ENCODE assay signal across 12 mouse cellular contexts in genomic region chr1:172308409-172308808, GRCm38 (mm10). TPM values are rescaled to one million over a fixed set of nuclear protein-coding genes. Genes with fewer than 3 reads are reported as not detected.
DNase-seq lines count a peak whose midpoint lies in the region; ATAC-seq lines count a peak whose summit lies in the region.
"Had no signal": no experiment of that assay in that cellular context is flagged by ENCODE, and none has a peak within 500 bp of the region (broad histone marks: within the 10 kb centered on the region; RNA-seq: fewer than 3 reads in every experiment).

No protein-coding gene starts in this region.

- intact Hi-C loops in heart, postnatal 10 days (cut with DNase I), result loop anchor here (5.0 kb wide), 1 partner anchor 61 kb away; no protein-coding TSS in a partner anchor
- intact Hi-C loops in left cerebral cortex, postnatal 36 days (cut with DNase I), result no loop called here

- WGBS in intestine, embryonic 15.5 days, result 100% methylated on average over 1 of the region's 1 CpGs
- 86% methylated on average over 1 of the region's 1 CpGs for WGBS in intestine, embryonic 16.5 days
- 92% methylated on average over 1 of the region's 1 CpGs for WGBS in embryonic facial prominence, embryonic 11.5 days
- WGBS in forebrain, embryonic 14.5 days, result 100% methylated on average over 1 of the region's 1 CpGs
- WGBS in liver, embryonic 12.5 days (ENCODE audit: insufficient replicate concordance), result 63% methylated on average over 1 of the region's 1 CpGs

- 0 out of 2 replicates have a peak overlapping the region, but pooled peaks have one; percentile 17 for H3K27ac ChIP-seq in intestine, embryonic 15.5 days
- H3K27ac ChIP-seq in intestine, embryonic 16.5 days (ENCODE audit: low read length), result no peak overlapping the region
- no peak overlapping the region for H3K27ac ChIP-seq in embryonic facial prominence, embryonic 11.5 days (replicated peaks; ENCODE audit: low read depth, low read length)
- H3K27ac ChIP-seq in forebrain, embryonic 14.5 days (ENCODE audit: low read depth, low read length), result peak overlapping the region; percentile 48; the same call in 1 of the 2 replicates
- H3K27ac ChIP-seq in liver, embryonic 12.5 days, result peak overlapping the region; percentile 40; the same call in 1 of the 2 replicates

- H3K9me3 ChIP-seq in intestine, embryonic 15.5 days, result no peaks in the 10 kb centered on the region
- H3K9me3 ChIP-seq in intestine, embryonic 16.5 days (ENCODE audit: control insufficient read depth, low read length), result no peaks in the 10 kb centered on the region
- H3K9me3 ChIP-seq in embryonic facial prominence, embryonic 11.5 days (replicated peaks; ENCODE audit: control insufficient read depth, low read length), result no peaks in the 10 kb centered on the region
- H3K9me3 ChIP-seq in forebrain, embryonic 14.5 days (replicated peaks; ENCODE audit: control insufficient read depth, low read length), result no peaks in the 10 kb centered on the region
- H3K9me3 ChIP-seq in liver, embryonic 12.5 days (replicated peaks), result no peaks in the 10 kb centered on the region
- H3K9me3 ChIP-seq: heart, embryonic 12.5 days had no signal

- no peaks in the 10 kb centered on the region for H3K27me3 ChIP-seq in intestine, embryonic 15.5 days (replicated peaks)
- no peaks in the 10 kb centered on the region for H3K27me3 ChIP-seq in intestine, embryonic 16.5 days (replicated peaks; ENCODE audit: control insufficient read depth, insufficient read depth, low read length)
- no peaks in the 10 kb centered on the region for H3K27me3 ChIP-seq in embryonic facial prominence, embryonic 11.5 days (ENCODE audit: control insufficient read depth, insufficient read depth, low read length)
- no peaks in the 10 kb centered on the region for H3K27me3 ChIP-seq in forebrain, embryonic 14.5 days (replicated peaks; ENCODE audit: control insufficient read depth, insufficient read depth, low read length)
- peaks cover 22% of the 10 kb centered on the region for H3K27me3 ChIP-seq in liver, embryonic 12.5 days (replicated peaks)
- H3K27me3 ChIP-seq: CH12.LX had no signal

- no peak overlapping the region for H3K9ac ChIP-seq in intestine, embryonic 15.5 days
- H3K9ac ChIP-seq in intestine, embryonic 16.5 days (ENCODE audit: low read depth, low read length), result no peak overlapping the region
- peak overlapping the region; percentile 9 for H3K9ac ChIP-seq in embryonic facial prominence, embryonic 11.5 days (replicated peaks; ENCODE audit: low read length)
- H3K9ac ChIP-seq in forebrain, embryonic 14.5 days (ENCODE audit: low read length), result no peak overlapping the region
- H3K9ac ChIP-seq in liver, embryonic 12.5 days, result no peak overlapping the region
- H3K9ac ChIP-seq: heart, embryonic 12.5 days had no signal

- H3K36me3 ChIP-seq in intestine, embryonic 15.5 days, result no peaks in the 10 kb centered on the region
- no peaks in the 10 kb centered on the region for H3K36me3 ChIP-seq in intestine, embryonic 16.5 days (ENCODE audit: control insufficient read depth, insufficient read depth, low read length)
- no peaks in the 10 kb centered on the region for H3K36me3 ChIP-seq in embryonic facial prominence, embryonic 11.5 days (replicated peaks; ENCODE audit: control insufficient read depth, insufficient read depth, low read depth, low read length)
- H3K36me3 ChIP-seq in forebrain, embryonic 14.5 days (ENCODE audit: control insufficient read depth, insufficient read depth, low read length), result no peaks in the 10 kb centered on the region
- H3K36me3 ChIP-seq in liver, embryonic 12.5 days, result no peaks in the 10 kb centered on the region
- H3K36me3 ChIP-seq: heart, embryonic 12.5 days had no signal

- ATAC-seq in intestine, embryonic 15.5 days, result no peak
- no peak for ATAC-seq in intestine, embryonic 16.5 days
- no peak for ATAC-seq in embryonic facial prominence, embryonic 11.5 days (replicated peaks; ENCODE audit: insufficient number of reproducible peaks, low FRiP score, low TSS enrichment, low read depth)
- no peak for ATAC-seq in forebrain, embryonic 14.5 days
- ATAC-seq in liver, embryonic 12.5 days, result no peak

- H3K4me1 ChIP-seq in intestine, embryonic 15.5 days (replicated peaks), result peaks cover 31% of the 10 kb centered on the region
- peaks cover 20% of the 10 kb centered on the region for H3K4me1 ChIP-seq in intestine, embryonic 16.5 days (ENCODE audit: control insufficient read depth, insufficient read depth, low read length)
- H3K4me1 ChIP-seq in embryonic facial prominence, embryonic 11.5 days (ENCODE audit: control insufficient read depth, insufficient read depth, low read length), result 0 out of 2 replicates have a peak, but pooled peaks cover 5% of the 10 kb centered on the region
- peaks cover 26% of the 10 kb centered on the region for H3K4me1 ChIP-seq in forebrain, embryonic 14.5 days (ENCODE audit: control insufficient read depth, insufficient read depth, low read length)
- H3K4me1 ChIP-seq in liver, embryonic 12.5 days, result peaks cover 80% of the 10 kb centered on the region

- no peak overlapping the region for H3K4me2 ChIP-seq in intestine, embryonic 15.5 days (replicated peaks)
- H3K4me2 ChIP-seq in intestine, embryonic 16.5 days (ENCODE audit: low read depth, low read length), result no peak overlapping the region
- no peak overlapping the region for H3K4me2 ChIP-seq in embryonic facial prominence, embryonic 11.5 days (ENCODE audit: low read depth, low read length)
- no peak overlapping the region for H3K4me2 ChIP-seq in forebrain, embryonic 14.5 days (ENCODE audit: low read length)
- no peak overlapping the region for H3K4me2 ChIP-seq in liver, embryonic 12.5 days
- H3K4me2 ChIP-seq: heart, embryonic 12.5 days had no signal

- DNase-seq in embryonic facial prominence, embryonic 11.5 days (ENCODE audit: low spot score), result no peak
- DNase-seq in forebrain, embryonic 14.5 days (ENCODE audit: low spot score), result no peak
- DNase-seq in heart, postnatal 10 days, result no peak
- no peak for DNase-seq in adrenal gland, adult 8-10 months
- DNase-seq in left cerebral cortex, postnatal 36 days (ENCODE audit: low spot score in 2 of 2), result no peak
- DNase-seq: thymus, postnatal 14 days had no signal

- H3K4me3 ChIP-seq in intestine, embryonic 15.5 days (replicated peaks), result no peak overlapping the region
- no peak overlapping the region for H3K4me3 ChIP-seq in intestine, embryonic 16.5 days (ENCODE audit: low read length)
- H3K4me3 ChIP-seq in embryonic facial prominence, embryonic 11.5 days (ENCODE audit: low read depth, low read length), result no peak overlapping the region
- H3K4me3 ChIP-seq in forebrain, embryonic 14.5 days (ENCODE audit: low read depth, low read length), result no peak overlapping the region
- no peak overlapping the region for H3K4me3 ChIP-seq in liver, embryonic 12.5 days
- H3K4me3 ChIP-seq: heart, embryonic 12.5 days had no signal

RNA-seq across cellular contexts. Expression of gene Atp1a2, which starts 10.5 kb away (rescaled TPM):
- polyA plus RNA-seq in intestine, embryonic 15.5 days (2015; fragmentation: Nextera tagmentation; extraction: Ambion mirVana), result 3.3 TPM in 2 replicates
- polyA plus RNA-seq in intestine, embryonic 16.5 days (2015; fragmentation: Nextera tagmentation; extraction: Ambion mirVana), result 3.1 and 3.2 TPM in 2 replicates
- 0.60 and 0.65 TPM in 2 replicates for polyA plus RNA-seq in embryonic facial prominence, embryonic 11.5 days (2014; fragmentation: Nextera tagmentation; extraction: Ambion mirVana)
- polyA plus RNA-seq in forebrain, embryonic 14.5 days (2014; fragmentation: Nextera tagmentation; extraction: Ambion mirVana), result 12.9 and 19.8 TPM in 2 replicates
- 0.24 and 0.36 TPM in 2 replicates for polyA plus RNA-seq in liver, embryonic 12.5 days (2016; fragmentation: Nextera tagmentation; extraction: Ambion mirVana)
- total RNA-seq in heart, postnatal 10 days (2021), result 100 to 1,000 TPM; 228 to 235 TPM
- total RNA-seq in adrenal gland, adult 8-10 months (2022), result 100 to 1,000 TPM in 1 of 4 experiments, 10 to 100 TPM in 3; 34.9 to 107 (median 92.5) TPM
- 100 to 1,000 TPM; 590 to 654 TPM for total RNA-seq in left cerebral cortex, postnatal 36 days (2021)

RNA-seq across cellular contexts. Expression of gene Kcnj9, which starts 20.7 kb away (rescaled TPM):
- 0.08 TPM in 1 of 2 replicates, not detected in the other for polyA plus RNA-seq in intestine, embryonic 15.5 days (2015; fragmentation: Nextera tagmentation; extraction: Ambion mirVana)
- not detected in 2 replicates for polyA plus RNA-seq in intestine, embryonic 16.5 days (2015; fragmentation: Nextera tagmentation; extraction: Ambion mirVana)
- 0.54 and 0.65 TPM in 2 replicates for polyA plus RNA-seq in embryonic facial prominence, embryonic 11.5 days (2014; fragmentation: Nextera tagmentation; extraction: Ambion mirVana)
- polyA plus RNA-seq in forebrain, embryonic 14.5 days (2014; fragmentation: Nextera tagmentation; extraction: Ambion mirVana), result 1.3 and 1.5 TPM in 2 replicates
- polyA plus RNA-seq in liver, embryonic 12.5 days (2016; fragmentation: Nextera tagmentation; extraction: Ambion mirVana), result not detected in 2 replicates
- total RNA-seq in heart, postnatal 10 days (2021), result not detected
- under 1 TPM; 0.10 to 0.95 (median 0.48) TPM for total RNA-seq in adrenal gland, adult 8-10 months (2022)
- total RNA-seq in left cerebral cortex, postnatal 36 days (2021), result 100 to 1,000 TPM; 134 to 136 TPM
- polyA plus RNA-seq: heart, embryonic 12.5 days had no signal

RNA-seq across cellular contexts. Expression of gene Kcnj10, which starts 32.6 kb away (rescaled TPM):
- 0.08 TPM in 2 replicates for polyA plus RNA-seq in intestine, embryonic 15.5 days (2015; fragmentation: Nextera tagmentation; extraction: Ambion mirVana)
- 0.07 and 0.10 TPM in 2 replicates for polyA plus RNA-seq in intestine, embryonic 16.5 days (2015; fragmentation: Nextera tagmentation; extraction: Ambion mirVana)
- polyA plus RNA-seq in embryonic facial prominence, embryonic 11.5 days (2014; fragmentation: Nextera tagmentation; extraction: Ambion mirVana), result 0.07 and 0.11 TPM in 2 replicates
- 1.5 and 1.6 TPM in 2 replicates for polyA plus RNA-seq in forebrain, embryonic 14.5 days (2014; fragmentation: Nextera tagmentation; extraction: Ambion mirVana)
- polyA plus RNA-seq in liver, embryonic 12.5 days (2016; fragmentation: Nextera tagmentation; extraction: Ambion mirVana), result 0.02 and 0.07 TPM in 2 replicates
- under 1 TPM; 0.05 to 0.19 TPM for total RNA-seq in heart, postnatal 10 days (2021)
- 1 to 10 TPM; 1.0 to 2.6 (median 1.7) TPM for total RNA-seq in adrenal gland, adult 8-10 months (2022)
- 10 to 100 TPM; 86.8 to 97.1 TPM for total RNA-seq in left cerebral cortex, postnatal 36 days (2021)
- polyA plus RNA-seq: heart, embryonic 12.5 days had no signal

RNA-seq across cellular contexts. Expression of gene Igsf8, which starts 47.0 kb away (rescaled TPM):
- polyA plus RNA-seq in intestine, embryonic 15.5 days (2015; fragmentation: Nextera tagmentation; extraction: Ambion mirVana), result 46.1 and 53.3 TPM in 2 replicates
- 43.1 and 45.2 TPM in 2 replicates for polyA plus RNA-seq in intestine, embryonic 16.5 days (2015; fragmentation: Nextera tagmentation; extraction: Ambion mirVana)
- 30.1 and 36.7 TPM in 2 replicates for polyA plus RNA-seq in embryonic facial prominence, embryonic 11.5 days (2014; fragmentation: Nextera tagmentation; extraction: Ambion mirVana)
- 132 and 147 TPM in 2 replicates for polyA plus RNA-seq in forebrain, embryonic 14.5 days (2014; fragmentation: Nextera tagmentation; extraction: Ambion mirVana)
- polyA plus RNA-seq in liver, embryonic 12.5 days (2016; fragmentation: Nextera tagmentation; extraction: Ambion mirVana), result 19.0 and 20.5 TPM in 2 replicates
- total RNA-seq in heart, postnatal 10 days (2021), result 10 to 100 TPM; 13.6 to 17.1 TPM
- 10 to 100 TPM; 32.7 to 37.0 (median 35.8) TPM for total RNA-seq in adrenal gland, adult 8-10 months (2022)
- total RNA-seq in left cerebral cortex, postnatal 36 days (2021), result 100 to 1,000 TPM; 253 to 300 TPM

RNA-seq across cellular contexts. Expression of gene Atp1a4, which starts 50.2 kb away (rescaled TPM):
- not detected in 2 replicates for polyA plus RNA-seq in intestine, embryonic 15.5 days (2015; fragmentation: Nextera tagmentation; extraction: Ambion mirVana)
- polyA plus RNA-seq in intestine, embryonic 16.5 days (2015; fragmentation: Nextera tagmentation; extraction: Ambion mirVana), result not detected in 2 replicates
- polyA plus RNA-seq in embryonic facial prominence, embryonic 11.5 days (2014; fragmentation: Nextera tagmentation; extraction: Ambion mirVana), result not detected in 2 replicates
- 0.08 and 0.12 TPM in 2 replicates for polyA plus RNA-seq in forebrain, embryonic 14.5 days (2014; fragmentation: Nextera tagmentation; extraction: Ambion mirVana)
- polyA plus RNA-seq in liver, embryonic 12.5 days (2016; fragmentation: Nextera tagmentation; extraction: Ambion mirVana), result not detected in 2 replicates
- not detected for total RNA-seq in heart, postnatal 10 days (2021)
- 1 to 10 TPM in 2 of 4 experiments, under 1 TPM in 2; 0.12 to 1.1 (median 0.76) TPM for total RNA-seq in adrenal gland, adult 8-10 months (2022)
- total RNA-seq in left cerebral cortex, postnatal 36 days (2021), result not detected
- total RNA-seq: CH12.LX; layer of hippocampus, adult 8-10 months had no signal

Comparison
In these comparisons a context has a peak if more than half of its experiments do, and no peak if none do; other contexts are left out.
1. H3K27ac ChIP-seq: peak in intestine, embryonic 15.5 days (single experiment), forebrain, embryonic 14.5 days (single experiment) and liver, embryonic 12.5 days (single experiment); none in intestine, embryonic 16.5 days (single experiment) and embryonic facial prominence, embryonic 11.5 days (single experiment).